Mouse (Mus musculus) neural tube, embryonic 15.5 days (tissue): Measurements from ENCODE around the gene Cox8a. TPM values are rescaled to one million over a fixed set of nuclear protein-coding genes. Genes with fewer than 3 reads are reported as not detected.

ENCODE experiments used
- ATAC-seq: fragments of 200-750 bp; cut with Nextera tagmentation; 2 replicates; pipeline ENCODE4 v1.8.0; 2017; ENCODE audit warnings: mild to moderate bottlenecking, moderate TSS enrichment, moderate library complexity; ENCODE audit not compliant: low FRiP score
- H3K27ac ChIP-seq: fragments of 300-500 bp; sonication (generic); replicated peaks from 2 replicates; pipeline ENCODE4 v1.5.1; 2015; ENCODE audit warnings: mild to moderate bottlenecking, inconsistent platforms
- H3K27me3 ChIP-seq: fragments of 300-500 bp; sonication (generic); replicated peaks from 2 replicates; pipeline ENCODE4 v1.6.1; 2015; ENCODE audit warnings: inconsistent platforms
- H3K36me3 ChIP-seq: fragments of 300-500 bp; sonication (generic); 2 replicates; pipeline ENCODE4 v1.6.1; 2015; ENCODE audit warnings: inconsistent platforms
- H3K4me1 ChIP-seq: fragments of 300-500 bp; sonication (generic); 2 replicates; pipeline ENCODE4 v1.6.1; 2015; ENCODE audit warnings: inconsistent platforms
- H3K4me2 ChIP-seq: fragments of 300-500 bp; sonication (generic); 2 replicates; pipeline ENCODE4 v1.6.1; 2015; ENCODE audit warnings: inconsistent platforms, mild to moderate bottlenecking, moderate library complexity
- H3K4me3 ChIP-seq: fragments of 300-500 bp; sonication (generic); replicated peaks from 2 replicates; pipeline ENCODE4 v1.5.1; 2015; ENCODE audit warnings: mild to moderate bottlenecking, inconsistent platforms
- H3K9ac ChIP-seq: fragments of 300-500 bp; sonication (generic); replicated peaks from 2 replicates; pipeline ENCODE4 v1.6.1; 2015; ENCODE audit warnings: mild to moderate bottlenecking, inconsistent platforms
- H3K9me3 ChIP-seq: fragments of 300-500 bp; sonication (generic); replicated peaks from 2 replicates; pipeline ENCODE4 v1.6.1; 2016; ENCODE audit warnings: inconsistent platforms
- WGBS: fragments of 180-500 bp; shearing (Covaris S2); methylation state at CpG from one replicate; pipeline ENCODE4 v1.1.7; 2015; ENCODE audit warnings: mixed read lengths; 5-methylcytosine and 5-hydroxymethylcytosine counted together
- polyA plus RNA-seq: library from polyadenylated mRNA; unstranded; fragments of >200 nt; fragmentation: Nextera tagmentation; extraction: Ambion mirVana; gene quantifications from 2 replicates; pipeline ENCODE4 v1.2.1, GENCODE M21; 2015

The Cox8a gene
- polyA plus RNA-seq, 1 experiment from 2014 or later = 1,254 TPM

GRCm38 (mm10) chr19:7182273-7182949 lies 35.0 kb downstream of the Cox8a start:
- Histone ChIP-seq H3K4me2 (peak overlapping the region; percentile 37), H3K4me3 (no peak overlapping the region), H3K27me3 (peaks cover 44% of the 10 kb centered on the region), H3K9me3 (no peaks in the 10 kb centered on the region), H3K36me3 (no peaks in the 10 kb centered on the region), H3K9ac (no peak overlapping the region), H3K27ac (no peak overlapping the region), H3K4me1 (peaks cover 47% of the 10 kb centered on the region)
- WGBS = 4% methylated on average over 23 of the region's 23 CpGs
- peak; percentile 48 for ATAC-seq

DNA sequence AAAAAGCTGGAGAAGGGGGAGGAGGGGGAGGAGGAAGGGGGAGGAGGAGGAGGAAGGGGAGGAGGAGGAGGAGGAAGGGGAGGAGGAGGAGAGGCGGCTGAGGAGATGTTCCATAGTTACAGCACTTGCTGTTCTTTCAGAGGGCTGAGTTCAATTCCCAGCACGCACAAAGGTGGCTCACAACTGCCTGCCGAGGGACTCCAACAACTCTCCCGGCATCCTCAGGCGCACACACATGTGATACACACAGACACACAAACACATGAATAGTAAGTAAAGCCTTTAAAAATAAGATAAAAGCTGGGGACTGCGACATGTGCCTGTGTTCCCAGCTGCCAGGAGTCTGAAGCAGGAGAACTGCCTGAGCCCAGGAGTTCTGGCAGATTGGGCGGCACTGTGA lies 35.9 kb downstream of the Cox8a start:
- no peak overlapping the region for H3K9ac ChIP-seq
- no peak overlapping the region for H3K4me2 ChIP-seq
- H3K4me1 ChIP-seq = peaks cover 43% of the 10 kb centered on the region
- no peak for ATAC-seq
- no peak overlapping the region for H3K27ac ChIP-seq
- no peaks in the 10 kb centered on the region for H3K9me3 ChIP-seq
- WGBS = 55% methylated on average over 7 of the region's 7 CpGs
- H3K4me3 ChIP-seq = no peak overlapping the region
- peaks cover 43% of the 10 kb centered on the region for H3K27me3 ChIP-seq
- no peaks in the 10 kb centered on the region for H3K36me3 ChIP-seq

- Histone ChIP-seq H3K4me3 (no peak overlapping the region), H3K9me3 (no peaks in the 10 kb centered on the region), H3K9ac (no peak overlapping the region), H3K27ac (no peak overlapping the region), H3K27me3 (peaks cover 41% of the 10 kb centered on the region), H3K4me2 (no peak overlapping the region), H3K4me1 (peaks cover 43% of the 10 kb centered on the region), H3K36me3 (no peaks in the 10 kb centered on the region)
- no peak for ATAC-seq
- 80% methylated on average over 8 of the region's 8 CpGs for WGBS
Observed at GRCm38 (mm10) chr19:7180756-7181405, 36.5 kb downstream of the Cox8a start.

GRCm38 (mm10) chr19:7178841-7179452 lies 38.5 kb downstream of the Cox8a start:
- Histone ChIP-seq H3K27me3 (peaks cover 29% of the 10 kb centered on the region; the same call in 1 of the 2 replicates), H3K4me2 (no peak overlapping the region), H3K9ac (no peak overlapping the region), H3K36me3 (no peaks in the 10 kb centered on the region), H3K4me1 (peaks cover 38% of the 10 kb centered on the region), H3K27ac (no peak overlapping the region), H3K9me3 (no peaks in the 10 kb centered on the region), H3K4me3 (no peak overlapping the region)
- WGBS = 41% methylated on average over 3 of the region's 3 CpGs
- ATAC-seq = no peak

DNA sequence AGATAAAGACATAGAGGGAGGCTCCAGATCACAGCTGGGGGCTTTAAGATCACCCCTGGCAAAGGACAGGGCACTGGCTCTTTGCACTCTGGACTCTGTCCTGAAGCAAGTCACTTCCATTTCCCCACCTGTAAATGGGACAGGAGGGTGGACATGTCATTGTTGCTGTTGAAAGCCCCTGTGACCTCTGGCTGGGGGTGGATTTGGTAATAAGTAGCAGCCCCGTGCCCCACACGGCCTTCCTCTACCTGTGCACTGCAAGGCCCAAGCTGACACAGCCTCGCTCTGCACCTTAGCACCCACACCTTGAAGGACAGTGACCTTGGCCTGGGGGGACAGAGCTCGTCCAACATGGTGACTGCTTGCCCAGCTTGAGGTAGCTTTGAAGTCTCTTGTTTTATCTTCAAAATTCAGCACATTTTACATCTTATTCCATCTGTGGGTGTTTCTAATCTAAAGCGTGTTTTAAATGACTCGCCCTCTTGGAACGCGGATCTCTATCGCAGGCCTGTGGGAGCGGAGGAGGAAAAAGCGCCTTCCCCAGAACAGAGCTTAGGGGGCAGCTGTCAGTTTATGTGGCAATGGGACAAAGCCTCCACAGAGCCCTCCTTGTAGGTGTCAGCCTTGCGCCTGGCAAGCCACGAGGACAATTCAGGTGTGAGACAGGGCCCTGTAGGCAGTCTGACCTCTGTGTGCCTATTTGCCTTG lies 39.5 kb downstream of the Cox8a start:
- 64% methylated on average over 13 of the region's 13 CpGs for WGBS
- peaks cover 22% of the 10 kb centered on the region; the same call in 1 of the 2 replicates for H3K27me3 ChIP-seq
- H3K27ac ChIP-seq = no peak overlapping the region
- H3K4me2 ChIP-seq = no peak overlapping the region
- H3K9me3 ChIP-seq = no peaks in the 10 kb centered on the region
- H3K4me1 ChIP-seq = peaks cover 31% of the 10 kb centered on the region
- no peak for ATAC-seq
- no peak overlapping the region for H3K4me3 ChIP-seq
- no peaks in the 10 kb centered on the region for H3K36me3 ChIP-seq
- no peak overlapping the region for H3K9ac ChIP-seq

GRCm38 (mm10) chr19:7176041-7176696 lies 41.2 kb downstream of the Cox8a start:
- H3K4me3 ChIP-seq = no peak overlapping the region
- no peaks in the 10 kb centered on the region for H3K36me3 ChIP-seq
- H3K9me3 ChIP-seq = no peaks in the 10 kb centered on the region
- no peak overlapping the region for H3K4me2 ChIP-seq
- no peak for ATAC-seq
- peaks cover 33% of the 10 kb centered on the region for H3K4me1 ChIP-seq
- no peak overlapping the region for H3K27ac ChIP-seq
- WGBS = 5% methylated on average over 11 of the region's 11 CpGs
- no peak overlapping the region for H3K9ac ChIP-seq
- H3K27me3 ChIP-seq = peaks cover 22% of the 10 kb centered on the region; the same call in 1 of the 2 replicates

GRCm38 (mm10) chr19:7172051-7172866 lies 45.2 kb downstream of the Cox8a start:
- peak; percentile 85 for ATAC-seq
- peak overlapping the region; percentile 14; the same call in 1 of the 2 replicates for H3K27ac ChIP-seq
- no peaks in the 10 kb centered on the region for H3K36me3 ChIP-seq
- H3K4me1 ChIP-seq = peaks cover 27% of the 10 kb centered on the region
- H3K9me3 ChIP-seq = no peaks in the 10 kb centered on the region
- WGBS = 11% methylated on average over 13 of the region's 13 CpGs
- peaks cover 27% of the 10 kb centered on the region for H3K27me3 ChIP-seq
- H3K9ac ChIP-seq = no peak overlapping the region
- peak overlapping the region; percentile 25 for H3K4me2 ChIP-seq
- H3K4me3 ChIP-seq = no peak overlapping the region

DNA sequence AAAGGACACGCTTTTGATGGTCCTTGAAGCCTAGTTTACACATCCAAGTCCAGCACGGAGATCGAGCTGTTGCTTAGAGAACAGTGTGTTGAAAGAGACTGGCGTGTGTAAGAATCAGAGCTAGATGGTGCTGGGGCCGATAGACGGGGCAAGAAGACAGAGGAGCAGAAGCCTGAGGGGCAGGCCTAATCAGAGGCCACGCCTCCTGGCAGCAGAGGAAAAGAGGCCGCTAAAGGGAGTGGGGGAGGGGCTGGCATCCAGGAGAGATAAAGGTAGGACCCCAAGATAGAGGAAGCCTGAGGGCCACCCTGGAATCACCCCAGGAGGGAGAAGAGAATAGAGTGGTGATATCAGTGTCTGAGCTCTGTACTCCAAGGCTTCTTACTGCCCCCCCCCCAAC lies 46.0 kb downstream of the Cox8a start:
- 12% methylated on average over 8 of the region's 8 CpGs for WGBS
- Histone ChIP-seq H3K4me3 (no peak overlapping the region), H3K4me1 (peaks cover 32% of the 10 kb centered on the region), H3K4me2 (no peak overlapping the region), H3K9me3 (no peaks in the 10 kb centered on the region), H3K36me3 (no peaks in the 10 kb centered on the region), H3K9ac (no peak overlapping the region), H3K27me3 (peaks cover 27% of the 10 kb centered on the region), H3K27ac (no peak overlapping the region)
- ATAC-seq = 0 out of 2 replicates have a peak, but pooled peaks have one; percentile 2

GRCm38 (mm10) chr19:7170916-7171315 lies 46.5 kb downstream of the Cox8a start:
- Histone ChIP-seq H3K27ac (no peak overlapping the region), H3K9me3 (no peaks in the 10 kb centered on the region), H3K9ac (no peak overlapping the region), H3K4me1 (peaks cover 32% of the 10 kb centered on the region), H3K4me2 (no peak overlapping the region), H3K36me3 (no peaks in the 10 kb centered on the region), H3K27me3 (peaks cover 31% of the 10 kb centered on the region), H3K4me3 (no peak overlapping the region)
- no peak for ATAC-seq
- 57% methylated on average over 6 of the region's 6 CpGs for WGBS

DNA sequence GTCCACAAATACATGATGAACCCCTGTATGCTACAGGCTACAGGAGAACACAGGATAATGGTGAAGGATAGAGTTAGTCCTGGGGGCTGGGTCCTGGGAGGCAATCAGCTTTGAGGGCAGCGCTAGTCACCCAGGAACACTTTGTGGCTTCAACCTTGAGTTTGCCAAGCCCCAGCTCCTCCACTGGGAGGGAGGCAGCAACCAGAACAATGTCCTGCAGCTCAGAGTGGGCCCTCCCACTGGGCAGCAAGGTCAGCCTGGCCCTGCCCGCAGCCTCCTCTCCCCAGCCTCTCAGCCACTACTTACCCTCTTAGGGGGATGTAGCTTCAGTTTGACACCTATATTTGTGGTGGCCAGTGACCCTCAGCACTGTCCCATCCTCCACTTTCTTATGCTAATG lies 49.0 kb downstream of the Cox8a start:
- H3K9ac ChIP-seq = no peak overlapping the region
- H3K36me3 ChIP-seq = no peaks in the 10 kb centered on the region
- H3K4me2 ChIP-seq = no peak overlapping the region
- no peak overlapping the region for H3K27ac ChIP-seq
- H3K27me3 ChIP-seq = peaks cover 32% of the 10 kb centered on the region
- 25% methylated on average over 2 of the region's 2 CpGs for WGBS
- peaks cover 47% of the 10 kb centered on the region for H3K4me1 ChIP-seq
- no peak overlapping the region for H3K4me3 ChIP-seq
- H3K9me3 ChIP-seq = no peaks in the 10 kb centered on the region
- ATAC-seq = no peak
